Mouse (Mus musculus) liver, embryonic 14.5 days (tissue): ENCODE data around the gene Klk1.

Source experiments
- CTCF ChIP-seq: IDR thresholded peaks from 2 replicates; pipeline ENCODE4 v1.5.1; 2016; ENCODE audit warnings: antibody characterized with exemption, low read depth, control low read depth
- EP300 ChIP-seq: IDR thresholded peaks from 2 replicates; pipeline ENCODE4 v1.6.1; 2016; ENCODE audit warnings: antibody characterized with exemption, low read depth

GRCm38 (mm10) chr7:44197891-44198290 is 27.3 kb upstream of the Klk1 start, which contains the start of gene Klk1b3:
- TF ChIP-seq EP300: no peak
- no peak for TF ChIP-seq CTCF
